Mouse (Mus musculus): Measurements from ENCODE around the gene Smarca1.

The Smarca1 gene

GRCm38 (mm10) chrX:47764440-47764839, 128.3 kb downstream of the Smarca1 start:
- DNase-seq (ENCODE audit: extremely low spot score, low read depth, low spot score), result no peak

- no peak for DNase-seq (ENCODE audit: extremely low spot score, low read depth, low spot score)
These were observed 132.6 kb downstream of the Smarca1 start for GRCm38 (mm10) chrX:47760212-47760611.
